Mouse (Mus musculus) C3H10T1/2 (cell line): ENCODE results near the gene C1s2. TPM values are rescaled to one million over a fixed set of nuclear protein-coding genes. Genes with fewer than 3 reads are reported as not detected.

ENCODE experiments used
- polyA plus RNA-seq, 2 experiments: library from polyadenylated mRNA; unstranded; fragments of >200 nt; fragmentation: generic; extraction: Trizol; gene quantifications; one replicate each; pipeline ENCODE4 v1.2.1; 2012; ENCODE audit warnings: missing spikeins in 2 of 2

The C1s2 gene
- polyA plus RNA-seq: 1 to 10 TPM in 1 of 2 experiments, under 1 TPM in 1; 0.02 to 9.9 TPM

GRCm38 (mm10) chr6:124635985-124636384, at the start of gene C1s2:
C1s2 (minus strand) TSS chr6:124636085.

DNA sequence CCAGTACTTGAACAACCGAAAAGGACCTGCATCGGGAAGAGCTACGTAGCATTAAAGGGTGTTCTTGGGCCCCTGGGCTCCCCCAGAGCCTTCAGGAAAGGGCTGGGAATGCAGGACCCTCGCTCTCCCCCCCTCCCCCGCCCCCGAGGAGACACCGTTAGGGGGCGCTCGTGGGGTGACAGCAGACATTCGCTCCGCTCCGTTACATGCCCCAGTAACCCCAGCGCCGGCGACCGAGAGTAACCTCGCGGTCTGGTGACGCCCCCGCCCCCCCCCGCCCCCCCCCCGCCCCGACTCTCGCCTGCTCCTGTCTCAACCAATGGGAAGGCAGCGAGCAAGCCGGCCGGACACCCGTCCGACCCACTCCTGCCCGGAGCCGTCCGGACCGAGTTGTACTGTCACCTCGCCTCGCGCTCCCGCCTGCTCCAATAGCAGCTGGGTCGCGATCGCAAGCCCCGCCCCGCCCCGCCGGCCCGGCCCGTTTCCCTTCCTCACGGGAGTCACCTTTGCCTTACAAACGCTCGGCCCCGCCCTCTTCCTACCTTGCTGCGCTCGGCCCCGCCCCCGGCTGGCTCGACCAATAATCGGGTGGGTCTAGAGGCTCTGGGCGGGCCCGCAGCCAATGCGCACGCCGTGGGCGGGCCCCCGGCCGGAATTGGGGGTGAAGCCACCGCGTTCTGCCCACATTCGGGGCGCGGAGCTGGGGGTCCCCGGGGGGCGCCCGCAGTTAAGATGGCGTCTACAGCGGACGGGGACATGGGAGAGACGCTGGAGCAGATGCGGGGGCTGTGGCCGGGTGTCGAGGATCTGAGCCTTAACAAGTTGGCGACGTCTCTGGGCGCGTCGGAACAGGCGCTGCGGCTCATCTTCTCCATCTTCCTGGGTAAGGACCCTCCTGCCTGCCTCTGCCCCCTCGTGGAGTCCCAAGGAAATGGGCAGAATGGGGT, 26.9 kb upstream of the C1s2 start, which contains the start of gene Lpcat3:
Gene Lpcat3 (plus strand): TSS at position 551 of the 947 bp plus-strand sequence.

Other genes starting within 250 kb of the C1s2 start
- gene Pex5, start 221.0 kb downstream of the C1s2 start, polyA plus RNA-seq: 10 to 100 TPM in 1 of 2 experiments, 1 to 10 TPM in 1; 7.1 to 29.4 TPM
- 1 to 10 TPM in 1 of 2 experiments, under 1 TPM in 1; 0.16 to 1.6 TPM for gene Clstn3, start 171.3 kb downstream of the C1s2 start, polyA plus RNA-seq
- 10 to 100 TPM in 1 of 2 experiments, 1 to 10 TPM in 1; 2.7 to 20.5 TPM for gene C1rl, start 143.0 kb downstream of the C1s2 start, polyA plus RNA-seq
- 100 to 1,000 TPM in 1 of 2 experiments, 1 to 10 TPM in 1; 1.3 to 102 TPM for gene C1ra, start 123.7 kb downstream of the C1s2 start, polyA plus RNA-seq
- gene C1s1, start 93.7 kb downstream of the C1s2 start, polyA plus RNA-seq: 100 to 1,000 TPM in 1 of 2 experiments, under 1 TPM in 1; 0.30 to 110 TPM
- 1 to 10 TPM in 1 of 2 experiments, under 1 TPM in 1; 0.37 to 8.7 TPM for gene C1rb, start 65.8 kb downstream of the C1s2 start, polyA plus RNA-seq
- 10 to 100 TPM; 15.8 to 44.1 TPM for gene Lpcat3, start 26.9 kb upstream of the C1s2 start, polyA plus RNA-seq
- 100 to 1,000 TPM in 1 of 2 experiments, 10 to 100 TPM in 1; 89.9 to 126 TPM for gene Emg1, start 76.1 kb upstream of the C1s2 start, polyA plus RNA-seq
- gene Phb2, start 76.3 kb upstream of the C1s2 start, polyA plus RNA-seq: 100 to 1,000 TPM; 220 to 503 TPM
- gene Ptpn6, start 102.6 kb upstream of the C1s2 start, polyA plus RNA-seq: 1 to 10 TPM; 2.3 to 5.1 TPM
- 100 to 1,000 TPM; 306 to 579 TPM for gene Grcc10, start 105.3 kb upstream of the C1s2 start, polyA plus RNA-seq
- under 1 TPM; 0.01 to 0.13 TPM for gene Gm45234, start 119.9 kb upstream of the C1s2 start, polyA plus RNA-seq
- 10 to 100 TPM; 23.4 to 84.9 TPM for gene Atn1, start 120.4 kb upstream of the C1s2 start, polyA plus RNA-seq
- gene Eno2, start 133.6 kb upstream of the C1s2 start, polyA plus RNA-seq: 10 to 100 TPM in 1 of 2 experiments, 1 to 10 TPM in 1; 1.9 to 14.4 TPM
- gene Lrrc23, start 143.6 kb upstream of the C1s2 start, polyA plus RNA-seq: under 1 TPM; 0.04 to 0.31 TPM
- 10 to 100 TPM; 25.7 to 50.6 TPM for gene Spsb2, start 172.6 kb upstream of the C1s2 start, polyA plus RNA-seq
- gene Tpi1, start 178.2 kb upstream of the C1s2 start, polyA plus RNA-seq: 100 to 1,000 TPM; 586 to 773 TPM
- 100 to 1,000 TPM; 101 to 117 TPM for gene Usp5, start 193.4 kb upstream of the C1s2 start, polyA plus RNA-seq
- gene Cdca3, start 193.5 kb upstream of the C1s2 start, polyA plus RNA-seq: 100 to 1,000 TPM in 1 of 2 experiments, 10 to 100 TPM in 1; 55.6 to 112 TPM
- under 1 TPM; 0.01 to 0.12 TPM for gene Gnb3, start 204.2 kb upstream of the C1s2 start, polyA plus RNA-seq
- gene P3h3, start 221.7 kb upstream of the C1s2 start, polyA plus RNA-seq: 10 to 100 TPM in 1 of 2 experiments, 1 to 10 TPM in 1; 4.9 to 50.4 TPM
- gene Gpr162, start 227.9 kb upstream of the C1s2 start, polyA plus RNA-seq: 1 to 10 TPM in 1 of 2 experiments, under 1 TPM in 1; 0.09 to 3.1 TPM